Mouse (Mus musculus): ENCODE measurements around the gene Rimkla. TPM values are rescaled to one million over a fixed set of nuclear protein-coding genes. Genes with fewer than 3 reads are reported as not detected.
A peak's percentile ranks its signal among the peaks of the same experiment; 100 is the strongest.

Rimkla gene
- polyA plus RNA-seq, 1 experiment from 2014 or later, result 20.3 TPM

- no peak overlapping the region for H3K4me3 ChIP-seq
- no peaks in the 10 kb centered on the region for H3K27me3 ChIP-seq
- 73% methylated on average over 3 of the region's 3 CpGs for WGBS
- ATAC-seq (replicated peaks), result no peak
- no peaks in the 10 kb centered on the region for H3K36me3 ChIP-seq
- no peaks in the 10 kb centered on the region for H3K4me1 ChIP-seq
- H3K4me2 ChIP-seq (replicated peaks), result no peak overlapping the region
- no peak overlapping the region for H3K27ac ChIP-seq (replicated peaks)
- H3K9ac ChIP-seq (replicated peaks), result no peak overlapping the region
- H3K9me3 ChIP-seq, result no peaks in the 10 kb centered on the region
These were observed 20.3 kb upstream of the Rimkla start for GRCm38 (mm10) chr4:119512731-119513141.

- no peak for ATAC-seq (replicated peaks)
- Histone ChIP-seq H3K27ac (replicated peaks) (no peak overlapping the region), H3K9me3 (no peaks in the 10 kb centered on the region), H3K4me2 (replicated peaks) (no peak overlapping the region), H3K9ac (replicated peaks) (no peak overlapping the region), H3K27me3 (no peaks in the 10 kb centered on the region), H3K4me1 (no peaks in the 10 kb centered on the region), H3K4me3 (no peak overlapping the region), H3K36me3 (no peaks in the 10 kb centered on the region)
- 71% methylated on average over 2 of the region's 2 CpGs for WGBS
These were observed 19.2 kb upstream of the Rimkla start for GRCm38 (mm10) chr4:119511591-119511990.

GRCm38 (mm10) chr4:119498319-119498848, 6.0 kb upstream of the Rimkla start:
- Histone ChIP-seq H3K4me1 (no peaks in the 10 kb centered on the region), H3K9me3 (no peaks in the 10 kb centered on the region), H3K9ac (replicated peaks) (no peak overlapping the region), H3K27me3 (no peaks in the 10 kb centered on the region), H3K36me3 (no peaks in the 10 kb centered on the region), H3K27ac (replicated peaks) (no peak overlapping the region), H3K4me2 (replicated peaks) (no peak overlapping the region), H3K4me3 (no peak overlapping the region)
- ATAC-seq (replicated peaks), result no peak
- WGBS, result 60% methylated on average over 5 of the region's 5 CpGs

- Histone ChIP-seq H3K27ac (replicated peaks) (peak overlapping the region; percentile 68), H3K9ac (replicated peaks) (peak overlapping the region; percentile 66), H3K9me3 (no peaks in the 10 kb centered on the region), H3K4me1 (peaks cover 11% of the 10 kb centered on the region), H3K36me3 (no peaks in the 10 kb centered on the region), H3K27me3 (no peaks in the 10 kb centered on the region), H3K4me2 (replicated peaks) (peak overlapping the region; percentile 74), H3K4me3 (peak overlapping the region; percentile 54)
- ATAC-seq (replicated peaks), result peak; percentile 53; the same call in 1 of the 2 replicates
- 40% methylated on average over 10 of the region's 10 CpGs for WGBS
These were observed 502 bp upstream of the Rimkla start for GRCm38 (mm10) chr4:119492933-119493327.

- Histone ChIP-seq H3K27ac (replicated peaks) (no peak overlapping the region), H3K4me3 (no peak overlapping the region), H3K36me3 (no peaks in the 10 kb centered on the region), H3K4me2 (replicated peaks) (no peak overlapping the region), H3K4me1 (peaks cover 11% of the 10 kb centered on the region), H3K9ac (replicated peaks) (no peak overlapping the region), H3K9me3 (no peaks in the 10 kb centered on the region), H3K27me3 (no peaks in the 10 kb centered on the region)
- 80% methylated on average over 3 of the region's 3 CpGs for WGBS
- no peak for ATAC-seq (replicated peaks)
These were observed 1.6 kb downstream of the Rimkla start for GRCm38 (mm10) chr4:119490806-119491205.

- Histone ChIP-seq H3K4me2 (replicated peaks) (no peak overlapping the region), H3K36me3 (no peaks in the 10 kb centered on the region), H3K9ac (replicated peaks) (no peak overlapping the region), H3K27me3 (no peaks in the 10 kb centered on the region), H3K9me3 (no peaks in the 10 kb centered on the region), H3K27ac (replicated peaks) (no peak overlapping the region), H3K4me3 (no peak overlapping the region), H3K4me1 (peaks cover 11% of the 10 kb centered on the region)
- 66% methylated on average over 10 of the region's 10 CpGs for WGBS
- no peak for ATAC-seq (replicated peaks)
These were observed 2.8 kb downstream of the Rimkla start for GRCm38 (mm10) chr4:119489666-119490065.

- Histone ChIP-seq H3K9me3 (no peaks in the 10 kb centered on the region), H3K4me1 (no peaks in the 10 kb centered on the region), H3K27me3 (no peaks in the 10 kb centered on the region), H3K9ac (replicated peaks) (no peak overlapping the region), H3K36me3 (no peaks in the 10 kb centered on the region), H3K4me3 (no peak overlapping the region), H3K27ac (replicated peaks) (no peak overlapping the region), H3K4me2 (replicated peaks) (no peak overlapping the region)
- WGBS, result 76% methylated on average over 7 of the region's 7 CpGs
- no peak for ATAC-seq (replicated peaks)
These were observed 7.5 kb downstream of the Rimkla start for GRCm38 (mm10) chr4:119484882-119485281.

- no peaks in the 10 kb centered on the region for H3K36me3 ChIP-seq
- H3K4me1 ChIP-seq, result no peaks in the 10 kb centered on the region
- H3K27me3 ChIP-seq, result no peaks in the 10 kb centered on the region
- no peak overlapping the region for H3K4me2 ChIP-seq (replicated peaks)
- no peak overlapping the region for H3K4me3 ChIP-seq
- no peak for ATAC-seq (replicated peaks)
- H3K27ac ChIP-seq (replicated peaks), result no peak overlapping the region
- no peak overlapping the region for H3K9ac ChIP-seq (replicated peaks)
- 59% methylated on average over 9 of the region's 9 CpGs for WGBS
- H3K9me3 ChIP-seq, result no peaks in the 10 kb centered on the region
These were observed 9.4 kb downstream of the Rimkla start for GRCm38 (mm10) chr4:119483051-119483450.

GRCm38 (mm10) chr4:119473150-119473549, 19.3 kb downstream of the Rimkla start:
- Histone ChIP-seq H3K9me3 (no peaks in the 10 kb centered on the region), H3K36me3 (no peaks in the 10 kb centered on the region), H3K4me3 (no peak overlapping the region), H3K4me1 (0 out of 2 replicates have a peak, but pooled peaks cover 3% of the 10 kb centered on the region), H3K4me2 (replicated peaks) (no peak overlapping the region), H3K27ac (replicated peaks) (no peak overlapping the region), H3K27me3 (no peaks in the 10 kb centered on the region), H3K9ac (replicated peaks) (no peak overlapping the region)
- WGBS, result 60% methylated on average over 5 of the region's 5 CpGs
- ATAC-seq (replicated peaks), result no peak

GRCm38 (mm10) chr4:119472545-119472944, 19.9 kb downstream of the Rimkla start:
- H3K4me3 ChIP-seq, result no peak overlapping the region
- WGBS, result 87% methylated on average over 9 of the region's 9 CpGs
- H3K4me1 ChIP-seq, result 0 out of 2 replicates have a peak, but pooled peaks cover 5% of the 10 kb centered on the region
- no peak overlapping the region for H3K4me2 ChIP-seq (replicated peaks)
- H3K9me3 ChIP-seq, result no peaks in the 10 kb centered on the region
- H3K36me3 ChIP-seq, result no peaks in the 10 kb centered on the region
- no peaks in the 10 kb centered on the region for H3K27me3 ChIP-seq
- H3K27ac ChIP-seq (replicated peaks), result no peak overlapping the region
- H3K9ac ChIP-seq (replicated peaks), result no peak overlapping the region
- no peak for ATAC-seq (replicated peaks)

- 77% methylated on average over 16 of the region's 16 CpGs for WGBS
- 0 out of 2 replicates have a peak, but pooled peaks have one; percentile 27 for ATAC-seq (replicated peaks)
- Histone ChIP-seq H3K9ac (replicated peaks) (no peak overlapping the region), H3K9me3 (no peaks in the 10 kb centered on the region), H3K36me3 (no peaks in the 10 kb centered on the region), H3K4me2 (replicated peaks) (no peak overlapping the region), H3K4me3 (no peak overlapping the region), H3K4me1 (peaks cover 19% of the 10 kb centered on the region), H3K27me3 (no peaks in the 10 kb centered on the region), H3K27ac (replicated peaks) (peak overlapping the region; percentile 63)
These were observed 24.6 kb downstream of the Rimkla start for GRCm38 (mm10) chr4:119467720-119468380.

- ATAC-seq (replicated peaks), result no peak
- Histone ChIP-seq H3K4me2 (replicated peaks) (no peak overlapping the region), H3K4me3 (no peak overlapping the region), H3K9me3 (no peaks in the 10 kb centered on the region), H3K27ac (replicated peaks) (no peak overlapping the region), H3K9ac (replicated peaks) (no peak overlapping the region), H3K27me3 (no peaks in the 10 kb centered on the region), H3K36me3 (no peaks in the 10 kb centered on the region), H3K4me1 (peaks cover 39% of the 10 kb centered on the region)
- whole genome bisulfite sequencing, result 91% methylated on average over 5 of the region's 5 CpGs
These were observed 26.6 kb downstream of the Rimkla start for GRCm38 (mm10) chr4:119465841-119466240.
